Mouse (Mus musculus) olfactory bulb, adult 2 months (tissue): ENCODE results near the gene Add2.

Experiments
- CTCF ChIP-seq: fragments of 200-500 bp; IDR thresholded peaks from 2 replicates; pipeline ENCODE4 v1.5.1; 2012; ENCODE audit warnings: low read depth, mild to moderate bottlenecking, low read length, moderate library complexity; ENCODE audit not compliant: insufficient read depth
- POLR2A ChIP-seq: fragments of 200-500 bp; IDR thresholded peaks from 2 replicates; pipeline ENCODE4 v1.6.1; 2012; ENCODE audit warnings: mild to moderate bottlenecking, low read depth, low read length, moderate library complexity; ENCODE audit not compliant: insufficient read depth

DNA sequence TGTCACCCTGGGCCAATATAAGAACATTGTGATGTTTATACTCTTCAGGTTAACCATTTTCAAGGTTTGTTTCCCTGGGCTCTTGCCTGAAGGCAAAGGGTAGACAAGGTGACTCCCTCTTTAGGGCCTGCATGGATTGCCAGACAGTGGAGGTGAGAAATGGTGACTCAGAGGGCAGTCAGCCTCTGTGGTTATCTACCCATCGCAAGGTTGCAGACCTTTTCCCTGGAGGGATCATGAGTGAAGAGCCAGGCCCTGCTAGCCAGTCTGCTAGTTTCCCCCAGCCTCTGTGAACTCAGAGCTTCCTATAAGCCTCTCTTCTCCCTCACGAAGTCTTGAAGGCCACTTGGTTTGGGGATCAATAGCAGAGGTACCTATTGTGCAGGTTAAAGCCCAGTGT, 48.0 kb downstream of the Add2 start:
- TF ChIP-seq CTCF: no peak
- TF ChIP-seq POLR2A: no peak
